Mouse (Mus musculus) neural tube, embryonic 14.5 days (tissue): ENCODE data around the gene Grhpr. TPM values are rescaled to one million over a fixed set of nuclear protein-coding genes. Genes with fewer than 3 reads are reported as not detected.
"Not testable (repeated sequence)": the region's sequence is repeated elsewhere in the genome, so short reads cannot be mapped to it uniquely, and the experiment has no call there.

ENCODE experiments used
- ATAC-seq: fragments of 200-750 bp; cut with Nextera tagmentation; 2 replicates; pipeline ENCODE4 v1.8.0; 2017; ENCODE audit warnings: low read depth, mild to moderate bottlenecking, moderate TSS enrichment, moderate library complexity
- H3K27ac ChIP-seq: fragments of 300-500 bp; sonication (generic); 2 replicates; pipeline ENCODE4 v1.5.1; 2014; ENCODE audit warnings: low read depth, mild to moderate bottlenecking, control low read depth, low read length, moderate library complexity, mixed read lengths
- H3K27me3 ChIP-seq: fragments of 300-500 bp; sonication (generic); 2 replicates; pipeline ENCODE4 v1.6.1; 2014; ENCODE audit warnings: low read length; ENCODE audit not compliant: control insufficient read depth, insufficient read depth
- H3K36me3 ChIP-seq: fragments of 300-500 bp; sonication (generic); 2 replicates; pipeline ENCODE4 v1.6.1; 2014; ENCODE audit warnings: low read length, mixed read lengths; ENCODE audit not compliant: control insufficient read depth, insufficient read depth
- H3K4me1 ChIP-seq: fragments of 300-500 bp; sonication (generic); 2 replicates; pipeline ENCODE4 v1.6.1; 2014; ENCODE audit warnings: low read length; ENCODE audit not compliant: control insufficient read depth, insufficient read depth
- H3K4me2 ChIP-seq: fragments of 300-500 bp; sonication (generic); 2 replicates; pipeline ENCODE4 v1.6.1; 2014; ENCODE audit warnings: mild to moderate bottlenecking, low read depth, low read length, control low read depth
- H3K4me3 ChIP-seq: fragments of 300-500 bp; sonication (generic); 2 replicates; pipeline ENCODE4 v1.5.1; 2014; ENCODE audit warnings: low read depth, low read length, control low read depth, mixed read lengths
- H3K9ac ChIP-seq: fragments of 300-500 bp; sonication (generic); replicated peaks from 2 replicates; pipeline ENCODE4 v1.6.1; 2014; ENCODE audit warnings: low read depth, mild to moderate bottlenecking, control low read depth, low read length, mixed read lengths
- H3K9me3 ChIP-seq: fragments of 300-500 bp; sonication (generic); 2 replicates; pipeline ENCODE4 v1.6.1; 2016; ENCODE audit warnings: low read length; ENCODE audit not compliant: control insufficient read depth
- WGBS: fragments of 180-500 bp; shearing (Covaris S2); extraction: QIAGEN DNeasy Blood & Tissue Kit; methylation state at CpG from one replicate; pipeline ENCODE4 v1.1.7; 2014; 5-methylcytosine and 5-hydroxymethylcytosine counted together
- polyA plus RNA-seq: library from polyadenylated mRNA; unstranded; fragments of >200 nt; fragmentation: Nextera tagmentation; extraction: Ambion mirVana; gene quantifications from 2 replicates; pipeline ENCODE4 v1.2.1, GENCODE M21; 2014

Grhpr gene
- polyA plus RNA-seq, 1 experiment from 2014 or later: 29.7 TPM

DNA sequence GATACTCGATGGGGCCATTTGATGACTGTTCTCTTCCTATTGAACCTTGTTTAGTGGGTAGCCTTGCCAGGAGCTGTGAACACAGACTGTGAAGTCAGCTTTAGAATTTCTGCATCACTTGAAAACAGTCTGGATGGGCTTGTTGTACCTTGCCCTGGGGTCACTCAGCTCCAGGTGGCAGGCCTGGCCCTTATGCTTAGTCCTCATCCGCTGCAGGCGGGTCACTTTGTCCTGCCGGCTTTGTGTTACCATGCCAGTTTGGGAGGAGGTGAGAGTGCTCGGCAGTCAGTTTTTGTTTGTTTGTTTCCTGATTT is 736 bp downstream of the Grhpr start:
- Histone ChIP-seq H3K9me3 (no peaks in the 10 kb centered on the region), H3K4me1 (peaks cover 9% of the 10 kb centered on the region; the same call in 1 of the 2 replicates), H3K36me3 (no peaks in the 10 kb centered on the region), H3K9ac (peak overlapping the region; percentile 64), H3K27me3 (no peaks in the 10 kb centered on the region), H3K27ac (no peak overlapping the region), H3K4me3 (peak overlapping the region; percentile 50), H3K4me2 (peak overlapping the region; percentile 71)
- ATAC-seq: no peak
- WGBS: 22% methylated on average over 5 of the region's 5 CpGs

DNA sequence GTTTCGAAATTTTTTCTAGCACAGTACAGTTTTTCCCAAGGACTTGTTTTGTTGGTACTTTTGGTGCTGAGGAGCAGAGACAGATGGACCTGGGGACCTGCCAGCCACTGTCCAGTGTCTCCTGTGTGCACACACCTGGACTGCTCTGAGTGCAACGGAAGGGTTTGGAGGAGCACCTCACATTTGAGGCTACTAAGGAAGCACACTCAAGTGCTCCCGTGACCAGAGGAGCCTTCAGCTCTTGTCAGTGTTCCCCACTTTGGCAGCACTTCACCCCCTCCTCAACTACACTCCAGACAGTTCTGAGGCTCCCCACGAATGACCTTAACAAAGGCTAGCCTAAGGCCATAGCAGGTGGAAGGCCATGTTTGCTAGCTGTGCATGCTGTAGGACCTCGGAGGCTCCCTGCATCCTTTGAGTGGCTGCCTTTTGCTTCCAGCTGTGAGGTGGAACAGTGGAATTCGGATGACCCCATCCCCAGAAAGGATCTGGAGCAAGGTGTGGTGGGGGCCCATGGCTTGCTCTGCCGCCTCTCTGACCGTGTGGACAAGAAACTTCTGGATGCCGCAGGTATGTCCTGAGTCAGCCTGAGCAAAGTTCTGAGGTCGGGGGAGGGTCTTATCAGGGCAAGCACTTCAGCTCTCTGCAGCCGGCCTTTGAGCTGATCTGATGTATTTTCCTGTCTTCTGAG is 1.4 kb downstream of the Grhpr start:
- H3K4me1 ChIP-seq: peaks cover 9% of the 10 kb centered on the region; the same call in 1 of the 2 replicates
- no peak overlapping the region; the same call in 1 of the 2 replicates for H3K4me2 ChIP-seq
- H3K36me3 ChIP-seq: no peaks in the 10 kb centered on the region
- H3K4me3 ChIP-seq: no peak overlapping the region
- no peaks in the 10 kb centered on the region for H3K9me3 ChIP-seq
- no peak for ATAC-seq
- no peak overlapping the region for H3K27ac ChIP-seq
- H3K9ac ChIP-seq: no peak overlapping the region
- H3K27me3 ChIP-seq: no peaks in the 10 kb centered on the region
- 78% methylated on average over 11 of the region's 11 CpGs for WGBS

DNA sequence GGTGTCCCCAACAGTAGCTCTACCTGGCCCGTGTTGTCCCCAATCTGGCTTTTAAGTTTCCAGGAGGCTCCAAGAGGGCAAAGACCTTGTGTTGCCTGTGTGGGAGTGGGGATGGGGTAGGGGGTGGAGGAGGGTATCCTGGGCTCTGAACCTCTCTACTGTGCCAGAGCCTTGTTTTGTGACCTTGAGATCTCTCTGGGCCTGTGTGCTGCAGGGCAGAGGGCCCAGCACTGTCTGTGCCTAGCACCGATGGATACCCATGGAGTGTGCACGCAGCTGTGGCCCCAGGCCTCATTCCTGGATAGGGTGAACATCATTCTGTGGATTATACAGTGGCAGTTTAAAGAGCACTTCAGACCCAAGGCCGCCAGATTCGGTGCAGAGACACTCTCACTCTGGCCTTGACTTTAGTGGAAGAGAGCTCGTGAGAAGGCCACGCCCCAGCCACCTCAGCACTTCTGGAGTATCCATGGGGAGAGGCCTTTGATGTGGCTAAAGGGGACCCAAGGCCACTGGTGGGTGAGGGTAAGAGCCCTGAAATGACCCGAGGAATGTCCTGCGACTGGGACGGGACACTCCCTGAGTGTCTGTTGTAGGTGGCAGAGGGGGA is 2.0 kb downstream of the Grhpr start:
- Histone ChIP-seq H3K36me3 (no peaks in the 10 kb centered on the region), H3K27ac (no peak overlapping the region), H3K9ac (no peak overlapping the region), H3K4me3 (no peak overlapping the region), H3K4me1 (peaks cover 9% of the 10 kb centered on the region; the same call in 1 of the 2 replicates), H3K4me2 (no peak overlapping the region), H3K9me3 (no peaks in the 10 kb centered on the region), H3K27me3 (no peaks in the 10 kb centered on the region)
- no peak for ATAC-seq
- 90% methylated on average over 10 of the region's 10 CpGs for WGBS

DNA sequence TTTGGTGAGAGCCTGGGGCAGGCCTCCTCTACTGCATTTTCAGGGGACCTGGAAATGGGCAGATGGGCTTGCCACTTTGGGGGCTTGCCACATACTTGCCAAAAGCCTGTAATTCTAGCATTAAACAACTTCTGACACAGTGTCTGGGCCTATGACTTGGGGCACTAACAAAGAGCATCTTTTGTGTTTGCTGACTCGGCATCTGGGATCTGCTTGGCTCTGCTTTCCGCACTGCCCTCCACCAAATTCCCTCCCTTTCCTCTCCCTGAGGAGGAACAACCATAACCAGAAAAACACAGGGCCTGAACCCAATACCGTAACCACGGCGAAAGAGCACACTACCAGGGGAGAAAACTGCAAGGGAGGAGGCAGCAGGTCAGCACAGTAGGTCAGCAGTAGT is 9.4 kb downstream of the Grhpr start:
- no peak overlapping the region for H3K4me2 ChIP-seq
- H3K4me1 ChIP-seq: no peaks in the 10 kb centered on the region
- no peak overlapping the region for H3K4me3 ChIP-seq
- no peak overlapping the region for H3K9ac ChIP-seq
- peaks cover 26% of the 10 kb centered on the region for H3K36me3 ChIP-seq
- 91% methylated on average over 5 of the region's 5 CpGs for WGBS
- no peaks in the 10 kb centered on the region for H3K9me3 ChIP-seq
- H3K27me3 ChIP-seq: no peaks in the 10 kb centered on the region
- no peak overlapping the region for H3K27ac ChIP-seq
- no peak for ATAC-seq

DNA sequence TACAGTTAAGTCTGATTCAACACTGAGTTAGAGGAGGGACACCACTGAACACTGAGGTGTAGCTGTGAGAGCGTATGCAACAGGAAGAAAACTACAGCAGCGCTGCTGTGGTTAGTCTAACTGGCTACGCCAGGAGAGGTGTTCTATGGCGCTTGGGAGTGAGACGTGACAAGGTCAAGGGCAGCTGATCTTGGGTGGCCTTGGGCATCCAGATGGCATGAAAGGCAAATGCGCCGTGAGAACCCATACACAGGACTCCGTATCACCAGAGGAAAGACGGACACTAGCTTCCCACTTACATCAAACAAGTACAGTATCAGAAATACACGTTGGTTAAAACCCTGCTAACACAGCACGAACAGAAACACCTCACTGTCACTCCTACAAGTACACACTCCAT is 11.1 kb downstream of the Grhpr start:
- not testable (repeated sequence) for H3K27ac ChIP-seq, H3K4me1 ChIP-seq, H3K4me2 ChIP-seq, H3K27me3 ChIP-seq, ATAC-seq, H3K9ac ChIP-seq, H3K9me3 ChIP-seq, H3K4me3 ChIP-seq
- WGBS: 93% methylated on average over 11 of the region's 11 CpGs
- H3K36me3 ChIP-seq: peaks cover 26% of the 10 kb centered on the region

DNA sequence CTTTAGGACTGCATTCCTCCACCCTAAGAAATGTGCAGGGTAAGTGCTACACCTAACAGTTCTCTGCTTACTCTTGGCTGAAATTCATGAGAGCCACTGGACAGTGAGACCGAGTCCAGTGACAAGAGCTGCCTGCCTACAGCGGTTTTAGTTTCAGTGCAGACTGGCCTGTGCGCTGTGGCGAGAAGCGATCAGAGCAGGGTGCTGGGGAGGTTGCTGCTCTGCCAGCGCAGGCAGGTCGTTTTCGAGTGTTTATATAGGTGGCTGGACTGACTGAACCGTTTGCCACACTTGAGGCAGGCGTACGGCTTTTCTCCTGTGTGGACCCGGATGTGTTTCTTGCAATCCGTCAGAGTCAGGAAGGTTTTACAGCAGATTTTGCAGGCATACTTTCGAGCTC is 12.0 kb downstream of the Grhpr start:
- ATAC-seq, H3K27me3 ChIP-seq: not testable (repeated sequence)
- WGBS: 90% methylated on average over 13 of the region's 14 CpGs

DNA sequence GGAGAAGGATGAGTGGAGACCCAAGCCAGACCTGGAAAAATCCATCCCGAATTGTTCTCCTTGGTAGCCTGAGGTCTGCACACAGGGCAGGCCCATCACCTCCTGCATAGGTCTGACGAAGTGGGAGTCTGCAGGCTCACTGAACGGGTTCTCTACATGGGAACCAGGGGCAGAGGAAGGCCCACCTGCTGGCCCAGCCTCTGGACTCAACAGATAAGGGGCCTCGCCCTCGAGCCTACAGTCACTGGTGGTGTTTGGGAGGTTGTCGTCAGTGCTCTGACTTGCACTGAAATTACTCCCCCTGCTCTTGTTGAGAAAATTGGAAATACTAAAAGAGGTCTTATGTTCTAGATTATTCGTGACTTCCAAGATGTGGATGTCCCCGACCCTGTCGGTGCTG is 12.7 kb downstream of the Grhpr start:
- WGBS: 90% methylated on average over 9 of the region's 9 CpGs
- H3K4me1 ChIP-seq: 0 out of 2 replicates have a peak, but pooled peaks cover 2% of the 10 kb centered on the region
- no peaks in the 10 kb centered on the region for H3K27me3 ChIP-seq
- H3K36me3 ChIP-seq: peaks cover 26% of the 10 kb centered on the region
- H3K27ac ChIP-seq: no peak overlapping the region
- no peak overlapping the region for H3K9ac ChIP-seq
- H3K4me2 ChIP-seq: no peak overlapping the region
- no peak for ATAC-seq
- H3K9me3 ChIP-seq: no peaks in the 10 kb centered on the region
- H3K4me3 ChIP-seq: no peak overlapping the region

More for the DNA sequence above, 12.0 kb downstream of the Grhpr start:
- H3K9me3 ChIP-seq, H3K4me2 ChIP-seq, H3K4me1 ChIP-seq, H3K9ac ChIP-seq, H3K4me3 ChIP-seq, H3K27ac ChIP-seq: not testable (repeated sequence)
- peaks cover 26% of the 10 kb centered on the region for H3K36me3 ChIP-seq

DNA sequence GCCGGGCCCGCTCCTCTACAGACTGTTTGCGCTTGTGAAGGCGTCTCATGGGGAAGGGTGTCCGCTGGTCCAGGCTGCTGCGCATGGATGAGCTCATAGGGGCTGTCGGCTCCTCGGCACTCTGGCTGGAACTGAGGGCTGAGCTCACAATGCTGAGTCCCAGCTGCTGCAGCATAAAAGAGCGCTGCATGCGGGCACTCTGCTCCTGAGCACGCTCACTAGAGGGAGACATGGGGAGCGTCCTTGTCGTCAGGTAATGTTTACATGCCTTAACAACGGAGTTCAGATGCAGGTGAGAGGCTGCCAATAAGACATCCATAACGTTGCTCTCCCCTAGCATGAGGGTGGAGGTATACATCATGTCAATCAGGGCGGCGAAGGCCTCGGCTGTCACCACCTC is 13.6 kb downstream of the Grhpr start:
- Histone ChIP-seq H3K27ac (no peak overlapping the region), H3K36me3 (peaks cover 26% of the 10 kb centered on the region), H3K4me3 (no peak overlapping the region), H3K9ac (no peak overlapping the region), H3K4me1 (0 out of 2 replicates have a peak, but pooled peaks cover 2% of the 10 kb centered on the region), H3K9me3 (no peaks in the 10 kb centered on the region), H3K27me3 (no peaks in the 10 kb centered on the region), H3K4me2 (no peak overlapping the region)
- 85% methylated on average over 18 of the region's 18 CpGs for WGBS
- no peak for ATAC-seq

DNA sequence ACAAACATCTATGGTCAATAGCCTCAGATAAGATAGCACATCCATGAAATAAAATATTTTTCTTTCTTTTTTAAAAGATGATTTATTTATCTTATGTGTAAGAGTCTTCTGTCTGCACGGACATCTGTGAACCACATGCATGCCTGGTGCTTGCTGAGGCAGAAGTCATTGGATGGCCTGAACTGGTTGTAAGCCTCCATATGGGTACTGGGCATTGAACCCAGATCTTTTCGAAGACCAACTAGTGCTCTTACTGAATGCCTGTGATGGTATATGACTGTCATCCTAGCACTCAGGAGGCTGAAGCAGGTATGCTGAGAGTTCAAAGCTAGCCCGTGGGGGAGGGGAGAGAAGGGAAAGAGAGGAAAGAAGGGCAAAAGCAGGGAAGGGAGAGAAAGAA is 16.9 kb downstream of the Grhpr start:
- Histone ChIP-seq H3K4me1 (0 out of 2 replicates have a peak, but pooled peaks cover 2% of the 10 kb centered on the region), H3K4me2 (no peak overlapping the region), H3K9ac (no peak overlapping the region)

More for the DNA sequence above, 16.9 kb downstream of the Grhpr start:
- ATAC-seq: no peak
- Histone ChIP-seq H3K27me3 (no peaks in the 10 kb centered on the region), H3K9me3 (no peaks in the 10 kb centered on the region), H3K36me3 (peaks cover 16% of the 10 kb centered on the region), H3K4me3 (no peak overlapping the region), H3K27ac (no peak overlapping the region)
- WGBS: 75% methylated on average over 3 of the region's 3 CpGs
